Mouse (Mus musculus): ENCODE measurements around the gene Csf2ra. TPM values are rescaled to one million over a fixed set of nuclear protein-coding genes. Genes with fewer than 3 reads are reported as not detected.
"Not testable (repeated sequence)": the region's sequence is repeated elsewhere in the genome, so short reads cannot be mapped to it uniquely, and the experiment has no call there.

The Csf2ra gene
- polyA plus RNA-seq, 1 experiment from 2014 or later = 22.2 TPM

DNA sequence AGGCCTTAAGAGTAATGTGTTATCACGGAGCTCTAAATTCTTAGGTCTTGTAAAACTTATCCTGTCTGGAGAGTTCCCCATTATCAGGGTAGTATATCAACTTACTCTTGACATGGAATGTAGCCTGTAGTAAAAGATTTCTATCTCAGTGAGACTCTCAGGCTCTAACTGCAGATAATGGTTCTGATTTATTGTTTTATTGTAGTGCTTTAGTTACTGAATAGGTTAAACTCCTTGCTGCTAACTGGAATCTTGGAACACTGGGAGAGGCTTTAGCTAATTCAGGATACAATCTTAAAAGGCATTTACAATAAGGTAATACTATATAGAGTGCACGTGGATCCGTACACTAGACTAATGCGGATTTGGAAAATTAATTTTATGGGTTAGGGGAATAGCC is 19.1 kb upstream of the Csf2ra start:
- H3K27ac ChIP-seq; H3K4me2 ChIP-seq; ATAC-seq (ENCODE audit: low FRiP score); H3K36me3 ChIP-seq (replicated peaks); H3K4me3 ChIP-seq (replicated peaks); H3K4me1 ChIP-seq; H3K9me3 ChIP-seq; H3K27me3 ChIP-seq; H3K9ac ChIP-seq: not testable (repeated sequence)
- WGBS = 91% methylated on average over 4 of the region's 4 CpGs

DNA sequence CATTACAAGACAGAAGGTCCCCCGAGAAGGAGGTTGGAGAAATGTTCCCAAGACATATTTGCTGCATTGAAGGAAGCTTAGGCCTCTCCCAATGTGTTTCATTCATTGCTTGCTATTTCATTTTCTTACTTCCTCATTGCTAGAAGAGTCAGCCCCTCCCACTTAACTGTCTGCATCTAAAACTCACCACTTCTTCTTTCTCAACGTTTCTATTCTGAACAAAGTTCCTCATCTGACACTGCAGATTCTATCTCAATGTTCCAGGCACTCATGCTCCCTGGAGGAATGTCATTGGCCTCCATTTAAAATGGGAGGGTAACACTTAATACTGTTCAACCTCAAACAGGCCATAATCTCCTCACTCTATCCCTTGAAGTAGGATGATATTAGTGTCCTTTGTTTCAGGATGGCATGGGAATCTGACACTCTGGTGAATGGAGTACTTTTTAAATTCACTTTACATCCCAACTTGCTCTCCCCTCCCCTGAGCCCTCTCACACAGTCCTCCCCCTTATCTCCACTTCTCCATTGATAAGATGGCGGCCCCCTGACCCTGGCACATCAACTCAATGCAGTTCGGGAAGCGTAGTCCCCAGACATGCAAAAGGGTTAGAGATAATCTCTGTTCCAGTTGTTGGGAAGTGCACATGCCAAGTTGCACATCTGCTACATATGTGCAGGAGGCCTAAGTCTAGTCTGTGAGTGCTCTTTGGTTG is 16.6 kb upstream of the Csf2ra start:
- no peak for ATAC-seq (ENCODE audit: low FRiP score)
- 78% methylated on average over 5 of the region's 5 CpGs for WGBS
- no peaks in the 10 kb centered on the region for H3K27me3 ChIP-seq
- H3K27ac ChIP-seq = no peak overlapping the region
- H3K36me3 ChIP-seq (replicated peaks) = no peaks in the 10 kb centered on the region
- H3K4me3 ChIP-seq (replicated peaks) = no peak overlapping the region
- no peak overlapping the region for H3K4me2 ChIP-seq
- H3K9ac ChIP-seq = no peak overlapping the region
- H3K4me1 ChIP-seq = no peaks in the 10 kb centered on the region
- H3K9me3 ChIP-seq = no peaks in the 10 kb centered on the region

DNA sequence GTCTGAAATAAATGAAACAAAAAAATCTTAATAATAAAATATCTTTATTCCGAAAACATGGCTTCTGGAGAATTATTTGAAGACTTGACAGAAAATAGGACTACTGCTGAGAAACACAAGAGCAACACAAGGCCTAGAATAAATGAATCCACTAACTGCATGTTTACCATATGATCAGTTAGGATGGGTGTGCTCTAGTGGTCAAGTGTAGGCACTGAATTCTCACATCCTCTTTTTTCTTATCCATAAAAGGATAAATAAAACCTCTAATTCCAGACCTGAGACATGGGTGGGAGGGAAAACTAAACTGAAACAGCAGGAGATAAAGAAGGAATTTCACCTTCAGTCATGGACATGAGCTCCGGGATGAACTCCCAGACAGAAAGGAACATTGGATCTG is 9.7 kb upstream of the Csf2ra start:
- no peak for ATAC-seq (ENCODE audit: low FRiP score)
- WGBS = 83% methylated on average over 2 of the region's 2 CpGs
- H3K4me3 ChIP-seq (replicated peaks) = no peak overlapping the region

DNA sequence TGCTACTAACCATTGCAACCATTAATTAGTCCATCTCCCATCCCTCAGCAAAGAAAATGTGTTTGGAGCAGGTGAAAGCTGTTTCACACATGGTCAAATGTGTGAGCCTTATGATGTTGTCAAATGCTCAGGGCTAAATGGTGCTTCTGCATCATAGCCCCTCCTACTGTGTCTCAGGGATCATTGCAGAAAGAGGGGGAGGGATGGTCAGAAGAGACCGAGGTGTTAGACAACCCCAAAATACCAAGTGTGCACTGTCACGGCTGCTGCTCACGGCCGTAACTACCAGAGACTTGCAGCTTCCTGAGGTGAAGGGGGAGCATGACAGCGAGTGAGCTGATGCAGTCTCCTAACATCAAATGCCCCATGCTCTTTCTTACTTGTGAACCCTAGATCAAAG is 6.3 kb upstream of the Csf2ra start:
- no peak overlapping the region for H3K9ac ChIP-seq
- no peak for ATAC-seq (ENCODE audit: low FRiP score)
- no peaks in the 10 kb centered on the region for H3K4me1 ChIP-seq
- no peak overlapping the region for H3K4me3 ChIP-seq (replicated peaks)
- H3K27me3 ChIP-seq = no peaks in the 10 kb centered on the region
- H3K36me3 ChIP-seq (replicated peaks) = no peaks in the 10 kb centered on the region
- H3K4me2 ChIP-seq = no peak overlapping the region
- no peak overlapping the region for H3K27ac ChIP-seq
- no peaks in the 10 kb centered on the region for H3K9me3 ChIP-seq
- 66% methylated on average over 5 of the region's 5 CpGs for WGBS

More for the DNA sequence above, 9.7 kb upstream of the Csf2ra start:
- H3K27ac ChIP-seq = no peak overlapping the region
- H3K36me3 ChIP-seq (replicated peaks) = no peaks in the 10 kb centered on the region
- no peaks in the 10 kb centered on the region for H3K27me3 ChIP-seq
- no peak overlapping the region for H3K9ac ChIP-seq
- no peak overlapping the region for H3K4me2 ChIP-seq
- H3K4me1 ChIP-seq = no peaks in the 10 kb centered on the region
- H3K9me3 ChIP-seq = no peaks in the 10 kb centered on the region

DNA sequence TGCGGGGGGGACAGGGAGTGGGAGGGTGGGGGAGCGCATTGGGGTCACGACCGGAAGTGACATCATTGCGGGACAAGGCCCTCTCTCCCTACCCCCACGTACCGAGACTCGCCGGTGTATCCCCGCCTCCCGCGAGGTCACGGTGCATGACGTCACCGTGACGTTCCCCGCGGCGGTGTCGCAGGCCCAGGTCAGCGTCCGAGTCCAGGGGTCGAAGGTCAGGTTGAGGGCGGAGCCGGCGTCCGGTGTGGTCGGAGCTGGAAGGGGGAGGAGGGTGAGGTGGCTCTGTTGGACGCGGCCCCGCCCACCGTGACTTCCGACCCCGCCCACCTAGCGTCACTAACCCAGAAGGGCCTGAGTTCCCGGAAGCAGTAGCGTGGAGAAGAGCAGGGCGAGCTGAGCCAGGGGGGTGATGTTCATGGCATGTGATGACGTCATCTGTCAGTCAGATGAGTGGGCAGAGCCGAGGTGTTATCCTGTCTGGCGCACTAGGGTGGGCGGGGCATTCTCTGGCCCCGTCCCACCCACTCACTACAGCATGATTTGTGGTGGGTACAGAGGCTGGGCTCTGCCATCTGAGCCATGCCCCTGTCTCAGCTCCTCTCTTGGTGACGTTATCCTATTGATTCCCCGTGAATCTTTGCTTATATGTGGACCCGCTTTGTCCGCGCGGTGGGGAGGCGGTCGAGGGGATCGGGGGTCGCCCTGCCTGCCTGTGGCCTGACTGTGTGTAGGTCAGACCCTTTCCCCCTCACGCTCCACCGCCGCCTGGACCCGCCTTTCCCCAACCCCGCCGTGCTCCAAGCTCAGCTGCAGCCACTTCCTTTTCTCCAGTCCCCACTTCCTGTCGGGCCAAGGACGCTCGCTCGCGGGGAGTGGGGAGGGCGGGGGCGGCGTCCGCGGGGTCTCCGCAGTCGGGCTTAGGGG is 1.0 kb downstream of the Csf2ra start:
- peak overlapping the region; percentile 83 for H3K27ac ChIP-seq
- peaks cover 13% of the 10 kb centered on the region for H3K4me1 ChIP-seq
- H3K4me3 ChIP-seq (replicated peaks) = peak overlapping the region; percentile 62
- peak overlapping the region; percentile 49 for H3K9ac ChIP-seq
- H3K36me3 ChIP-seq (replicated peaks) = no peaks in the 10 kb centered on the region
- peaks cover 11% of the 10 kb centered on the region; the same call in 1 of the 2 replicates for H3K27me3 ChIP-seq
- peak; percentile 87 for ATAC-seq (ENCODE audit: low FRiP score)
- WGBS = 6% methylated on average over 70 of the region's 71 CpGs
- peaks cover 4% of the 10 kb centered on the region; the same call in 1 of the 2 replicates for H3K9me3 ChIP-seq
- H3K4me2 ChIP-seq = peak overlapping the region; percentile 64

GRCm38 (mm10) chr19:61226401-61226927 is 1.8 kb downstream of the Csf2ra start:
- Histone ChIP-seq H3K4me2 (peak overlapping the region; percentile 64), H3K4me1 (peaks cover 13% of the 10 kb centered on the region), H3K27me3 (peaks cover 16% of the 10 kb centered on the region; the same call in 1 of the 2 replicates), H3K9me3 (peaks cover 4% of the 10 kb centered on the region; the same call in 1 of the 2 replicates), H3K4me3 (replicated peaks) (peak overlapping the region; percentile 62), H3K27ac (peak overlapping the region; percentile 83), H3K9ac (0 out of 2 replicates have a peak overlapping the region, but pooled peaks have one; percentile 8), H3K36me3 (replicated peaks) (no peaks in the 10 kb centered on the region)
- 3% methylated on average over 69 of the region's 71 CpGs for WGBS
- ATAC-seq (ENCODE audit: low FRiP score) = peak; percentile 17

DNA sequence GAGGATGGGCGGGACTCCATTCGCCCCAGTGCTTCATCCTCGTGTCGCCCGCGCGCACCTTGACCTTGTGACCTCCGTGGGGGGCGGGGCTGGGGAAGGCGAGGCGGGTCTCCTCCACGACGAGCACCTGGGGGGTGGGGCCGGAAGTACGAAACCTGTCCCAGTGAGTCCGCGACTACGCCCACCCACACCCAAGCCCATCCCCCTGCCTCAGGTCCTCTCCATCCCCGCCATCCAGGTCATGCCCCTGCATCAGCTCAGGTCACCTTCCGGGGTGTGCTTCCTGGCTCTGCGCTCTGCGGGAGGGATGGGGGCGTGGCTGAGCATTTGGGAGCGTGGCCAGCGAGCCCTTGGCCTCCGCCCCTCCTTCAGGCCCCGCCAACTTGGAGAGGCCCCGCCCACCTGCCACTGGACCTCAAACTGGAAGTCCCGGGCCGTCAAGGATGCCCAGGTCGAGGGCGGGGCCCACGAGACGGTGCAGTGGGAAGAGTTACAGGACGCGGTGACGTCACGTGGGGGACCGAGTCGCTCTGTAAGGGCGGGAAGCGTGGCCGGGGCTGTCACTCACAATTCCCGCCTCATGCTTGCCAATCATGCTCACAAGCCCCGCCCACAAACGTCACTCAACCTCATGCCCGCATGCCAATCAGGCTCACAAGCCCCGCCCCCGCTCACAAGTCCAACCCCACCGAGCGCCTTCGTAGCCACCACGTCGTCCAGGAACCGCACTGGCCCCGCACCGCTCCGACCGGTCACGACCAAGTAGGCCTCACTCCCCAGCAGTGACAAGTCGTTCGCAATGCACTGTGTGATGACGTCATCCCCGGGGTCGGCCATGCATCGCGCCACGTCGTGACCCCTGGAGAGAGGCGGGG is 2.5 kb downstream of the Csf2ra start:
- WGBS = 7% methylated on average over 63 of the region's 70 CpGs
- H3K27ac ChIP-seq = peak overlapping the region; percentile 83
- peaks cover 13% of the 10 kb centered on the region for H3K4me1 ChIP-seq
- H3K9ac ChIP-seq = peak overlapping the region; percentile 54; the same call in 1 of the 2 replicates
- peak overlapping the region; percentile 62 for H3K4me3 ChIP-seq (replicated peaks)
- H3K36me3 ChIP-seq (replicated peaks) = no peaks in the 10 kb centered on the region
- H3K9me3 ChIP-seq = peaks cover 4% of the 10 kb centered on the region; the same call in 1 of the 2 replicates
- H3K27me3 ChIP-seq = peaks cover 16% of the 10 kb centered on the region; the same call in 1 of the 2 replicates
- H3K4me2 ChIP-seq = peak overlapping the region; percentile 64
- ATAC-seq (ENCODE audit: low FRiP score) = peak; percentile 67

DNA sequence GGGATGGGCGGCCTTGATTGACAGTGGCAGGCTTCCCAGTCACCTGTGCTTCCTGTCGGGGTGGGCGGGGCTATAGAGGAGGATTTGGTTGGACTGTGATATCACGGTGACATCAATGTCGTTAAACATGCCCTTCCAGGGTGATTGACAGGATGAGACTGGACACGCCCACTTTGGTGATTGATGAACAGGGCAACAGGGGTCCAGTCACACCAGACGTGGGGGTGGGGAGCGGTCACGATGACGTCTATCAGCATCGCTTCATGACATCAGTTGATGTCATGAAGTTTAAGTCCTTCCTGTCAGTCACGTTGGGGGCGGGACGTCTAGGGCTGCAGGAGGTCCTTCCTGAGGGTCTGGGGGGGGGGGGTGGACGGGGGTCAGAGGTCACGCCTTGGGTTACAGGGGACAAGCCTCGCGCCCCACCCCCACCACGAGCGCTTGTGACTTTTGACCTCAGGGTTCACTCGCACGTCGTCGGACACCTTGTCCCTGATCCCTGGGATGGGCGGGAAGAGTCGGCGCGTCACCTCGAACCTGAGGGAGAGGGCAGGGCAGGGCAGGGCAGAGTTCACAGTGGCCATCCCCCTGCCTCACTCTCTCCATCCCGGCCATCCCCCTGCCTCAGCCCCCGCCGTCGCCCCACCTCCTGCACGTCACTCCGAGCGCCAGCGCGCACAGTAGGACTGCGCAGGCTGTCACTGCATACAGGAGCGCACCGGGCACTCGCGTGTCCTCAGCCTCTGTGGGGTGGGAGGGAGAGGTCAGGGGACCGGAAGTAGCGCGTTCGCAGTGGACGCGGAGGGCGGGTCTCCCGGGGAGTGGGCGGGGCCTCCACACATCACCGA is 3.3 kb downstream of the Csf2ra start:
- Histone ChIP-seq H3K27ac (no peak overlapping the region), H3K4me2 (peak overlapping the region; percentile 64), H3K36me3 (replicated peaks) (no peaks in the 10 kb centered on the region), H3K27me3 (peaks cover 16% of the 10 kb centered on the region; the same call in 1 of the 2 replicates), H3K9me3 (peaks cover 4% of the 10 kb centered on the region; the same call in 1 of the 2 replicates), H3K9ac (0 out of 2 replicates have a peak overlapping the region, but pooled peaks have one; percentile 21), H3K4me3 (replicated peaks) (peak overlapping the region; percentile 62), H3K4me1 (peaks cover 13% of the 10 kb centered on the region)
- peak; percentile 21 for ATAC-seq (ENCODE audit: low FRiP score)
- WGBS = 32% methylated on average over 50 of the region's 53 CpGs

DNA sequence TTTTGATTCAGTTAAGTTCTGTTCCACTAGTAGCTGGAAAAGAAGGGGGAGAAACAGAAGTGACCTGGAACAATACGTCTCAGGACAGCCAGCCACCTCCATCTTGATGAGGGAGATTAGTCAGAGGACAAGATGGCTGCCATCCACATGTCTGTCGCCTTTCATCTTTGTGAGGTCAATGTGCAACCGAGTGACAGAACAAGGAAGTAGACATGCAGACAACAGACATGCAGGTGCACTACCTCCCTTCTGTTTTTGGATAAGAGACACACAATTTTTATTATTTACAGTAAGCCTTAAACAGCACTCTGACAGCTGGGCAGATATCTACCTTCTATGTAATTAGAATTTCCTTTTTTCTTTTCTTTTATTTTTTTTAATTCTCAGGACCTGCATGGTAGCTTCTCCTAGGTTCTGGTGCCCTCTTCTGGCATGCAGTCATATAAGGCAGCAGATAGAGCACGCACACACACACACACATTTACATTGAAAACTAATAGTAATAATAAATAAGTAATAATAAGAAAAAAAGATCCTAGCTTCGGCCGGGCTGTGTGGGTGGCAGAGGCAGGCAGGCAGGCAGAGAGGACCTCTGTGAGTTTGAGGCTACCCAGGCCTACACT is 4.4 kb downstream of the Csf2ra start:
- peaks cover 4% of the 10 kb centered on the region; the same call in 1 of the 2 replicates for H3K9me3 ChIP-seq
- no peak for ATAC-seq (ENCODE audit: low FRiP score)
- no peak overlapping the region for H3K9ac ChIP-seq
- peaks cover 16% of the 10 kb centered on the region; the same call in 1 of the 2 replicates for H3K27me3 ChIP-seq
- whole genome bisulfite sequencing = 93% methylated on average over 6 of the region's 6 CpGs
- no peak overlapping the region for H3K4me2 ChIP-seq
- no peak overlapping the region for H3K4me3 ChIP-seq (replicated peaks)
- no peaks in the 10 kb centered on the region for H3K36me3 ChIP-seq (replicated peaks)
- peaks cover 13% of the 10 kb centered on the region for H3K4me1 ChIP-seq
- no peak overlapping the region for H3K27ac ChIP-seq

GRCm38 (mm10) chr19:61207506-61207905 is 20.7 kb downstream of the Csf2ra start:
- not testable (repeated sequence) for H3K4me3 ChIP-seq (replicated peaks); ATAC-seq (ENCODE audit: low FRiP score); H3K27me3 ChIP-seq; H3K36me3 ChIP-seq (replicated peaks); H3K27ac ChIP-seq; H3K9me3 ChIP-seq; H3K9ac ChIP-seq; H3K4me2 ChIP-seq; H3K4me1 ChIP-seq
- 91% methylated on average over 6 of the region's 6 CpGs for WGBS

Data from forebrain, embryonic 12.5 days (tissue).